Mouse (Mus musculus): ENCODE results near the gene Ctdnep1. TPM values are rescaled to one million over a fixed set of nuclear protein-coding genes. Genes with fewer than 3 reads are reported as not detected.
A peak's percentile ranks its signal among the peaks of the same experiment; 100 is the strongest.

Ctdnep1 gene
- total RNA-seq, 2 experiments from 2014 or later, result 38.6 to 181 TPM

GRCm38 (mm10) chr11:70020731-70021263, 39.8 kb downstream of the Ctdnep1 start:
- peak; percentile 66 for ATAC-seq (replicated peaks; ENCODE audit: low FRiP score, low TSS enrichment, poor library complexity, severe bottlenecking)

- ATAC-seq (replicated peaks; ENCODE audit: low FRiP score, low TSS enrichment, poor library complexity, severe bottlenecking), result peak; percentile 85
Measured at GRCm38 (mm10) chr11:70021264-70022132, 40.5 kb downstream of the Ctdnep1 start.

- ATAC-seq (replicated peaks; ENCODE audit: low FRiP score, low TSS enrichment, poor library complexity, severe bottlenecking), result no peak
Measured at GRCm38 (mm10) chr11:70023481-70024150, 42.7 kb downstream of the Ctdnep1 start.

GRCm38 (mm10) chr11:70024151-70024514, 43.2 kb downstream of the Ctdnep1 start:
- no peak for ATAC-seq (replicated peaks; ENCODE audit: low FRiP score, low TSS enrichment, poor library complexity, severe bottlenecking)

- no peak for ATAC-seq (replicated peaks; ENCODE audit: low FRiP score, low TSS enrichment, poor library complexity, severe bottlenecking)
Measured at GRCm38 (mm10) chr11:70026689-70027088, 45.7 kb downstream of the Ctdnep1 start.

GRCm38 (mm10) chr11:70027397-70027796, 46.4 kb downstream of the Ctdnep1 start:
- no peak for ATAC-seq (replicated peaks; ENCODE audit: low FRiP score, low TSS enrichment, poor library complexity, severe bottlenecking)

GRCm38 (mm10) chr11:70028401-70029129, 47.6 kb downstream of the Ctdnep1 start:
- no peak for ATAC-seq (replicated peaks; ENCODE audit: low FRiP score, low TSS enrichment, poor library complexity, severe bottlenecking)

- peak; percentile 53 for ATAC-seq (replicated peaks; ENCODE audit: low FRiP score, low TSS enrichment, poor library complexity, severe bottlenecking)
Measured at GRCm38 (mm10) chr11:70029130-70029801, 48.3 kb downstream of the Ctdnep1 start.

- ATAC-seq (replicated peaks; ENCODE audit: low FRiP score, low TSS enrichment, poor library complexity, severe bottlenecking), result no peak
Measured at GRCm38 (mm10) chr11:70029829-70030550, 49.0 kb downstream of the Ctdnep1 start.

- ATAC-seq (replicated peaks; ENCODE audit: low FRiP score, low TSS enrichment, poor library complexity, severe bottlenecking), result no peak
Measured at GRCm38 (mm10) chr11:70030651-70031320, 49.8 kb downstream of the Ctdnep1 start.

- ATAC-seq (replicated peaks; ENCODE audit: low FRiP score, low TSS enrichment, poor library complexity, severe bottlenecking), result no peak
Measured at GRCm38 (mm10) chr11:70031321-70031670, 50.3 kb downstream of the Ctdnep1 start.

GRCm38 (mm10) chr11:70038174-70038573, 57.2 kb downstream of the Ctdnep1 start:
- no peak for ATAC-seq (replicated peaks; ENCODE audit: low FRiP score, low TSS enrichment, poor library complexity, severe bottlenecking)

GRCm38 (mm10) chr11:70039631-70040030, 58.7 kb downstream of the Ctdnep1 start:
- no peak for ATAC-seq (replicated peaks; ENCODE audit: low FRiP score, low TSS enrichment, poor library complexity, severe bottlenecking)

- no peak for ATAC-seq (replicated peaks; ENCODE audit: low FRiP score, low TSS enrichment, poor library complexity, severe bottlenecking)
Measured at GRCm38 (mm10) chr11:70040184-70040583, 59.2 kb downstream of the Ctdnep1 start.

Data from megakaryocyte-erythroid progenitor cell, adult 5-6 weeks (primary cell).